Mouse (Mus musculus) liver, adult 2 months (tissue): ENCODE data around the gene Pdk2. TPM values are rescaled to one million over a fixed set of nuclear protein-coding genes. Genes with fewer than 3 reads are reported as not detected.

Experiments
- DNase-seq: peaks from one replicate; pipeline ENCODE4 v3.0.0-alpha.2; 2011; ENCODE audit warnings: low read depth, low spot score; ENCODE audit errors: extremely low read depth
- H3K27ac ChIP-seq: fragments of 200-500 bp; replicated peaks from 2 replicates; pipeline ENCODE4 v1.5.1; 2012; ENCODE audit warnings: low read depth, mild to moderate bottlenecking, control low read depth, inconsistent platforms, low read length; ENCODE audit not compliant: insufficient read depth
- H3K27me3 ChIP-seq: fragments of 200-500 bp; 2 replicates; pipeline ENCODE4 v1.6.1; 2012; ENCODE audit warnings: mild to moderate bottlenecking, moderate library complexity, low read length, inconsistent platforms; ENCODE audit not compliant: control insufficient read depth, insufficient read depth
- H3K36me3 ChIP-seq: fragments of 200-500 bp; 2 replicates; pipeline ENCODE4 v1.6.1; 2012; ENCODE audit warnings: low read length, inconsistent platforms; ENCODE audit not compliant: control insufficient read depth, insufficient read depth
- H3K4me1 ChIP-seq: fragments of 200-500 bp; 2 replicates; pipeline ENCODE4 v1.6.1; 2011; ENCODE audit warnings: low read length; ENCODE audit not compliant: control insufficient read depth, insufficient read depth
- H3K4me3 ChIP-seq: fragments of 200-500 bp; 2 replicates; pipeline ENCODE4 v1.5.1; 2011; ENCODE audit warnings: low read depth, mild to moderate bottlenecking, control low read depth, low read length, moderate library complexity; ENCODE audit not compliant: insufficient read depth
- H3K79me2 ChIP-seq: fragments of 200-500 bp; 2 replicates; pipeline ENCODE4 v1.6.1; 2012; ENCODE audit warnings: inconsistent platforms, mild to moderate bottlenecking, low read length, moderate library complexity; ENCODE audit not compliant: control insufficient read depth, insufficient read depth
- H3K9ac ChIP-seq: fragments of 200-500 bp; 2 replicates; pipeline ENCODE4 v1.6.1; 2012; ENCODE audit warnings: low read depth, mild to moderate bottlenecking, control low read depth, inconsistent platforms, low read length
- CTCF ChIP-seq: fragments of 200-500 bp; IDR thresholded peaks from 2 replicates; pipeline ENCODE4 v1.5.1; 2011; ENCODE audit warnings: low read depth, low read length, control low read depth
- POLR2A ChIP-seq: fragments of 200-500 bp; IDR thresholded peaks from 2 replicates; pipeline ENCODE4 v1.6.1; 2011; ENCODE audit warnings: low read length, control low read depth; ENCODE audit not compliant: insufficient read depth; ENCODE audit errors: extremely low read depth
- WGBS: fragments of 180-500 bp; shearing (Covaris S2); methylation state at CpG from one replicate; pipeline ENCODE4 v1.1.7; 2018; 5-methylcytosine and 5-hydroxymethylcytosine counted together
- polyA plus RNA-seq: library from polyadenylated mRNA; depleted of rRNA; stranded (reverse); fragments of >200 nt; gene quantifications from 2 replicates; pipeline ENCODE4 v1.2.3, GENCODE M21; 2012
- total RNA-seq: library from RNA; depleted of rRNA; stranded (reverse); fragments of >200 nt; gene quantifications from 2 replicates; pipeline ENCODE4 v1.2.3, GENCODE M21; 2014

The Pdk2 gene
- total and polyA plus RNA-seq, 2 experiments: 17.7 to 101 TPM

- Histone ChIP-seq H3K4me1 (0 out of 2 replicates have a peak, but pooled peaks cover 3% of the 10 kb centered on the region), H3K27me3 (peaks cover under 1% of the 10 kb centered on the region; the same call in 1 of the 2 replicates), H3K36me3 (no peaks in the 10 kb centered on the region), H3K79me2 (no peaks in the 10 kb centered on the region), H3K27ac (no peak overlapping the region), H3K4me3 (no peak overlapping the region), H3K9ac (no peak overlapping the region)
- TF ChIP-seq POLR2A: no peak
- TF ChIP-seq CTCF: no peak
- 89% methylated on average over 12 of the region's 12 CpGs for WGBS
- no peak for DNase-seq
Measured at GRCm38 (mm10) chr11:95004136-95004936, 36.8 kb downstream of the Pdk2 start.

DNA sequence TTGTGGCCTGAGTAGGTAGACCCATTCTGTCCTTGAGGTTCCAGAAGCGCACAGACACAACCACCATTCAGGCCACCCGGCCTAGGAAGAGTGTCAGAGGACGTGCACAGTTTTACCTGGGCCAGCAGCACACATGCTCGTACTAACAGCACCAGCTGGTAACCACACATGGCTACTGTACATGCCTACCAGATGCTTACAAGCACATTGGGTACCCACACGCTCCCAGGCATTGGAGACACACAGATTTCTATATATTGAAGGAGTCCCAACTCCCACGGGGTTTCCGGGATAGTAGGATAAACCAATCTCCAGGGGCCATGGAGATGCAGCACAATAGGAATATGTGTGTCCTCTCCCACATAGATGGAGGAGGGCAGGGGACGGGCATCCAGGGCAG lies 38.4 kb downstream of the Pdk2 start:
- no peak for TF ChIP-seq POLR2A
- TF ChIP-seq CTCF: no peak
- Histone ChIP-seq H3K27me3 (no peaks in the 10 kb centered on the region), H3K4me1 (0 out of 2 replicates have a peak, but pooled peaks cover 3% of the 10 kb centered on the region), H3K27ac (no peak overlapping the region), H3K36me3 (no peaks in the 10 kb centered on the region), H3K79me2 (no peaks in the 10 kb centered on the region), H3K4me3 (no peak overlapping the region), H3K9ac (no peak overlapping the region)
- DNase-seq: no peak
- 92% methylated on average over 8 of the region's 8 CpGs for WGBS

GRCm38 (mm10) chr11:95001584-95002347 lies 39.4 kb downstream of the Pdk2 start:
- 86% methylated on average over 21 of the region's 21 CpGs for WGBS
- Histone ChIP-seq H3K9ac (no peak overlapping the region), H3K4me3 (no peak overlapping the region), H3K4me1 (0 out of 2 replicates have a peak, but pooled peaks cover 1% of the 10 kb centered on the region), H3K36me3 (no peaks in the 10 kb centered on the region), H3K27me3 (no peaks in the 10 kb centered on the region), H3K27ac (no peak overlapping the region), H3K79me2 (no peaks in the 10 kb centered on the region)
- TF ChIP-seq POLR2A (no peak), CTCF (no peak)
- DNase-seq: no peak

- DNase-seq: no peak
- no peaks in the 10 kb centered on the region for H3K79me2 ChIP-seq
- no peak overlapping the region for H3K27ac ChIP-seq
- no peak overlapping the region for H3K9ac ChIP-seq
- TF ChIP-seq POLR2A (no peak), CTCF (peak; percentile 87)
- WGBS: 9% methylated on average over 8 of the region's 8 CpGs
- H3K4me3 ChIP-seq: no peak overlapping the region
- H3K36me3 ChIP-seq: no peaks in the 10 kb centered on the region
- H3K27me3 ChIP-seq: no peaks in the 10 kb centered on the region
- H3K4me1 ChIP-seq: no peaks in the 10 kb centered on the region
Measured at GRCm38 (mm10) chr11:95001058-95001457, 40.1 kb downstream of the Pdk2 start.

DNA sequence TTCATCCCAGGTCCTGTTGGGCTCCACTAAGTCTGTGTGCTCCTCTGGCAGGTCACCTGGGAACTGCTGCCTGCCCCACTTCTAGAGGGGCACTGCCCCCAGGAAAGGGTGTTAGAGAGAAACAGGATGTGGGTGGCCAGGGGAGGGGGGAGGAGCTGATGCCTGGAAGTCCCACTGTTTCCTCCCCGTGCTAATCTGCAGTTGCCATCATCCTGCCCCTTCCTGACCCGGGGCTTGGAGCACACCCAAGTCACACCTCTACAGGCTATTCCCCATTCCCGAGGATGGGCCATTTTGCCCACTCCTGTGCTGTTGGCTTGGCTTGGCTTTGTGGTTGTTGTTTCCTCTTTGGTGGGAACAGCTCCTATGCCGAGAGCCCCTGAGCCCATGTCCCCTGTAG lies 40.6 kb downstream of the Pdk2 start:
- WGBS: 30% methylated on average over 4 of the region's 4 CpGs
- DNase-seq: no peak

More for the DNA sequence above, 40.6 kb downstream of the Pdk2 start:
- no peaks in the 10 kb centered on the region for H3K79me2 ChIP-seq
- no peaks in the 10 kb centered on the region for H3K4me1 ChIP-seq
- no peak overlapping the region for H3K4me3 ChIP-seq
- no peak for TF ChIP-seq CTCF
- TF ChIP-seq POLR2A: no peak
- no peaks in the 10 kb centered on the region for H3K36me3 ChIP-seq
- H3K9ac ChIP-seq: no peak overlapping the region
- H3K27ac ChIP-seq: no peak overlapping the region
- H3K27me3 ChIP-seq: no peaks in the 10 kb centered on the region
